Mouse (Mus musculus): ENCODE data around the gene Zfp445.

GRCm38 (mm10) chr9:122810212-122810611 is 55.6 kb downstream of the Zfp445 start:
- TF ChIP-seq GATA1 (IDR thresholded peaks at IDR 0.05; ENCODE audit: borderline replicate concordance, low read length) (no peak), FLI1 (IDR thresholded peaks at IDR 0.05; ENCODE audit: low read length) (no peak)

Data from megakaryocyte, embryonic 14.5 days (primary cell).